Mouse (Mus musculus) limb, embryonic 12.5 days (tissue): ENCODE measurements around the gene Vwa8. TPM values are rescaled to one million over a fixed set of nuclear protein-coding genes. Genes with fewer than 3 reads are reported as not detected.

ENCODE experiments used
- ATAC-seq: fragments of 200-750 bp; cut with Nextera tagmentation; 2 replicates; pipeline ENCODE4 v1.8.0; 2017; ENCODE audit warnings: low read depth, moderate TSS enrichment; ENCODE audit not compliant: insufficient number of reproducible peaks, insufficient read depth, low FRiP score, low TSS enrichment
- H3K27ac ChIP-seq: fragments of 300-500 bp; sonication (generic); 2 replicates; pipeline ENCODE4 v1.5.1; 2016; ENCODE audit warnings: mild to moderate bottlenecking, moderate library complexity
- H3K27me3 ChIP-seq: fragments of 300-500 bp; sonication (generic); 2 replicates; pipeline ENCODE4 v1.6.1; 2016; ENCODE audit warnings: mild to moderate bottlenecking, moderate library complexity
- H3K36me3 ChIP-seq: fragments of 300-500 bp; sonication (generic); 2 replicates; pipeline ENCODE4 v1.6.1; 2016; ENCODE audit warnings: mild to moderate bottlenecking, moderate library complexity
- H3K4me1 ChIP-seq: fragments of 300-500 bp; sonication (generic); replicated peaks from 2 replicates; pipeline ENCODE4 v1.6.1; 2016
- H3K4me2 ChIP-seq: fragments of 300-500 bp; sonication (generic); 2 replicates; pipeline ENCODE4 v1.6.1; 2016; ENCODE audit warnings: mild to moderate bottlenecking, moderate library complexity
- H3K4me3 ChIP-seq: fragments of 300-500 bp; sonication (generic); replicated peaks from 2 replicates; pipeline ENCODE4 v1.5.1; 2016; ENCODE audit warnings: mild to moderate bottlenecking
- H3K9ac ChIP-seq: fragments of 300-500 bp; sonication (generic); replicated peaks from 2 replicates; pipeline ENCODE4 v1.6.1; 2016; ENCODE audit warnings: mild to moderate bottlenecking, moderate library complexity
- H3K9me3 ChIP-seq: fragments of 300-500 bp; sonication (generic); 2 replicates; pipeline ENCODE4 v1.6.1; 2016; ENCODE audit warnings: mild to moderate bottlenecking, moderate library complexity
- WGBS: fragments of 180-500 bp; shearing (Covaris S2); methylation state at CpG from one replicate; pipeline ENCODE4 v1.1.7; 2016; 5-methylcytosine and 5-hydroxymethylcytosine counted together
- polyA plus RNA-seq: library from polyadenylated mRNA; unstranded; fragments of >200 nt; fragmentation: Nextera tagmentation; extraction: Ambion mirVana; gene quantifications from 2 replicates; pipeline ENCODE4 v1.2.1, GENCODE M21; 2016

The Vwa8 gene
- polyA plus RNA-seq, 1 experiment from 2014 or later = 11.7 TPM

GRCm38 (mm10) chr14:79160486-79160885 is 311.6 kb downstream of the Vwa8 start:
- ATAC-seq = no peak
- peaks cover 4% of the 10 kb centered on the region; the same call in 1 of the 2 replicates for H3K36me3 ChIP-seq
- WGBS = 77% methylated on average over 10 of the region's 10 CpGs
- no peaks in the 10 kb centered on the region for H3K9me3 ChIP-seq
- no peak overlapping the region for H3K4me2 ChIP-seq
- peaks cover 24% of the 10 kb centered on the region for H3K4me1 ChIP-seq
- no peak overlapping the region for H3K27ac ChIP-seq
- no peaks in the 10 kb centered on the region for H3K27me3 ChIP-seq
- no peak overlapping the region for H3K4me3 ChIP-seq
- no peak overlapping the region for H3K9ac ChIP-seq

- 91% methylated on average over 7 of the region's 7 CpGs for WGBS
- Histone ChIP-seq H3K27me3 (no peaks in the 10 kb centered on the region), H3K36me3 (peaks cover 4% of the 10 kb centered on the region; the same call in 1 of the 2 replicates)
Measured at GRCm38 (mm10) chr14:79160966-79161365, 312.1 kb downstream of the Vwa8 start.

GRCm38 (mm10) chr14:79161741-79162140 is 312.9 kb downstream of the Vwa8 start:
- peaks cover 4% of the 10 kb centered on the region; the same call in 1 of the 2 replicates for H3K36me3 ChIP-seq
- 82% methylated on average over 9 of the region's 9 CpGs for WGBS
- H3K4me1 ChIP-seq = peaks cover 19% of the 10 kb centered on the region
- H3K9ac ChIP-seq = no peak overlapping the region
- no peaks in the 10 kb centered on the region for H3K9me3 ChIP-seq
- no peak overlapping the region for H3K27ac ChIP-seq
- no peak overlapping the region for H3K4me2 ChIP-seq
- no peaks in the 10 kb centered on the region for H3K27me3 ChIP-seq
- ATAC-seq = no peak
- no peak overlapping the region for H3K4me3 ChIP-seq

More at GRCm38 (mm10) chr14:79160966-79161365, 312.1 kb downstream of the Vwa8 start:
- no peak for ATAC-seq
- Histone ChIP-seq H3K4me2 (no peak overlapping the region), H3K4me3 (no peak overlapping the region), H3K9ac (no peak overlapping the region), H3K27ac (no peak overlapping the region), H3K9me3 (no peaks in the 10 kb centered on the region), H3K4me1 (peaks cover 23% of the 10 kb centered on the region)

GRCm38 (mm10) chr14:79162678-79163077 is 313.8 kb downstream of the Vwa8 start:
- peaks cover 4% of the 10 kb centered on the region; the same call in 1 of the 2 replicates for H3K36me3 ChIP-seq
- no peaks in the 10 kb centered on the region for H3K27me3 ChIP-seq
- no peak overlapping the region for H3K9ac ChIP-seq
- H3K4me3 ChIP-seq = no peak overlapping the region
- no peak overlapping the region for H3K4me2 ChIP-seq
- ATAC-seq = no peak
- 80% methylated on average over 9 of the region's 9 CpGs for WGBS
- H3K27ac ChIP-seq = no peak overlapping the region
- H3K9me3 ChIP-seq = no peaks in the 10 kb centered on the region
- peaks cover 9% of the 10 kb centered on the region for H3K4me1 ChIP-seq

- no peak overlapping the region for H3K4me2 ChIP-seq
- H3K27me3 ChIP-seq = no peaks in the 10 kb centered on the region
- H3K9me3 ChIP-seq = no peaks in the 10 kb centered on the region
- H3K9ac ChIP-seq = no peak overlapping the region
- H3K4me1 ChIP-seq = no peaks in the 10 kb centered on the region
- H3K36me3 ChIP-seq = peaks cover 4% of the 10 kb centered on the region; the same call in 1 of the 2 replicates
- H3K27ac ChIP-seq = no peak overlapping the region
- H3K4me3 ChIP-seq = no peak overlapping the region
- 66% methylated on average over 4 of the region's 4 CpGs for WGBS
- ATAC-seq = no peak
Measured at GRCm38 (mm10) chr14:79164334-79164733, 315.5 kb downstream of the Vwa8 start.

GRCm38 (mm10) chr14:79164925-79165324 is 316.1 kb downstream of the Vwa8 start:
- H3K4me1 ChIP-seq = no peaks in the 10 kb centered on the region
- no peak overlapping the region for H3K27ac ChIP-seq
- 96% methylated on average over 2 of the region's 2 CpGs for WGBS
- no peak overlapping the region for H3K9ac ChIP-seq
- H3K4me2 ChIP-seq = no peak overlapping the region
- H3K27me3 ChIP-seq = no peaks in the 10 kb centered on the region
- ATAC-seq = no peak
- no peaks in the 10 kb centered on the region for H3K9me3 ChIP-seq
- H3K4me3 ChIP-seq = no peak overlapping the region
- H3K36me3 ChIP-seq = peaks cover 4% of the 10 kb centered on the region; the same call in 1 of the 2 replicates

- H3K4me3 ChIP-seq = no peak overlapping the region
- peaks cover 13% of the 10 kb centered on the region; the same call in 1 of the 2 replicates for H3K36me3 ChIP-seq
- no peak overlapping the region for H3K4me2 ChIP-seq
- H3K9ac ChIP-seq = no peak overlapping the region
- H3K9me3 ChIP-seq = peaks cover 7% of the 10 kb centered on the region; the same call in 1 of the 2 replicates
- no peak overlapping the region for H3K27ac ChIP-seq
- ATAC-seq = no peak
- no peaks in the 10 kb centered on the region for H3K27me3 ChIP-seq
- peaks cover 10% of the 10 kb centered on the region for H3K4me1 ChIP-seq
- WGBS = 89% methylated on average over 4 of the region's 4 CpGs
Measured at GRCm38 (mm10) chr14:79174526-79174925, 325.7 kb downstream of the Vwa8 start.

- Histone ChIP-seq H3K9me3 (peaks cover 7% of the 10 kb centered on the region; the same call in 1 of the 2 replicates), H3K9ac (no peak overlapping the region)
Measured at GRCm38 (mm10) chr14:79177754-79178153, 328.9 kb downstream of the Vwa8 start.

GRCm38 (mm10) chr14:79178247-79178646 is 329.4 kb downstream of the Vwa8 start:
- no peak overlapping the region for H3K27ac ChIP-seq
- WGBS = 80% methylated on average over 9 of the region's 9 CpGs
- no peak overlapping the region for H3K4me2 ChIP-seq
- H3K27me3 ChIP-seq = no peaks in the 10 kb centered on the region
- peaks cover 32% of the 10 kb centered on the region for H3K4me1 ChIP-seq
- no peak overlapping the region for H3K4me3 ChIP-seq
- no peak overlapping the region for H3K9ac ChIP-seq
- peaks cover 7% of the 10 kb centered on the region; the same call in 1 of the 2 replicates for H3K9me3 ChIP-seq
- ATAC-seq = no peak
- peaks cover 19% of the 10 kb centered on the region; the same call in 1 of the 2 replicates for H3K36me3 ChIP-seq

More at GRCm38 (mm10) chr14:79177754-79178153, 328.9 kb downstream of the Vwa8 start:
- ATAC-seq = no peak
- Histone ChIP-seq H3K27ac (no peak overlapping the region), H3K4me1 (peaks cover 31% of the 10 kb centered on the region), H3K4me2 (no peak overlapping the region), H3K4me3 (no peak overlapping the region), H3K27me3 (no peaks in the 10 kb centered on the region), H3K36me3 (peaks cover 14% of the 10 kb centered on the region; the same call in 1 of the 2 replicates)
- WGBS = 93% methylated on average over 7 of the region's 7 CpGs

- Histone ChIP-seq H3K4me1 (peaks cover 32% of the 10 kb centered on the region), H3K27me3 (no peaks in the 10 kb centered on the region), H3K9me3 (peaks cover 7% of the 10 kb centered on the region; the same call in 1 of the 2 replicates), H3K4me3 (no peak overlapping the region), H3K27ac (peak overlapping the region; percentile 78), H3K36me3 (peaks cover 12% of the 10 kb centered on the region; the same call in 1 of the 2 replicates), H3K4me2 (no peak overlapping the region), H3K9ac (no peak overlapping the region)
- WGBS = 30% methylated on average over 12 of the region's 12 CpGs
- peak; percentile 90 for ATAC-seq
Measured at GRCm38 (mm10) chr14:79180078-79180730, 331.4 kb downstream of the Vwa8 start.

- H3K9me3 ChIP-seq = no peaks in the 10 kb centered on the region
- H3K9ac ChIP-seq = no peak overlapping the region
- peaks cover 32% of the 10 kb centered on the region for H3K4me1 ChIP-seq
- H3K27ac ChIP-seq = no peak overlapping the region
- H3K36me3 ChIP-seq = peaks cover 11% of the 10 kb centered on the region
- H3K27me3 ChIP-seq = no peaks in the 10 kb centered on the region
- WGBS = 78% methylated on average over 8 of the region's 8 CpGs
- ATAC-seq = no peak
- no peak overlapping the region for H3K4me3 ChIP-seq
- H3K4me2 ChIP-seq = no peak overlapping the region
Measured at GRCm38 (mm10) chr14:79181748-79182147, 332.9 kb downstream of the Vwa8 start.
